Mouse (Mus musculus) embryonic fibroblast, embryonic 13.5 days (primary cell): ENCODE measurements at regions not wholly inside any gene's neighbourhood (a gene's known extent, or its start where the extent isn't known, plus 50 kb on each side); places are given as distances from the start of the nearest gene placed in this dataset.

Experiments used
- CTCF ChIP-seq: IDR thresholded peaks from 2 replicates; pipeline ENCODE4 v1.5.1; 2011; ENCODE audit warnings: mild to moderate bottlenecking, control low read depth, low read length, moderate library complexity, borderline replicate concordance; ENCODE audit not compliant: insufficient read depth
- POLR2A ChIP-seq: IDR thresholded peaks from 2 replicates; pipeline ENCODE4 v1.6.1; 2011; ENCODE audit warnings: low read depth, mild to moderate bottlenecking, control low read depth, low read length, moderate library complexity

GRCm38 (mm10) chr13:102070740-102071139 is 302.7 kb upstream of the Pik3r1 start:
- TF ChIP-seq POLR2A (no peak), CTCF (no peak)
